In the genomic region with DNA sequence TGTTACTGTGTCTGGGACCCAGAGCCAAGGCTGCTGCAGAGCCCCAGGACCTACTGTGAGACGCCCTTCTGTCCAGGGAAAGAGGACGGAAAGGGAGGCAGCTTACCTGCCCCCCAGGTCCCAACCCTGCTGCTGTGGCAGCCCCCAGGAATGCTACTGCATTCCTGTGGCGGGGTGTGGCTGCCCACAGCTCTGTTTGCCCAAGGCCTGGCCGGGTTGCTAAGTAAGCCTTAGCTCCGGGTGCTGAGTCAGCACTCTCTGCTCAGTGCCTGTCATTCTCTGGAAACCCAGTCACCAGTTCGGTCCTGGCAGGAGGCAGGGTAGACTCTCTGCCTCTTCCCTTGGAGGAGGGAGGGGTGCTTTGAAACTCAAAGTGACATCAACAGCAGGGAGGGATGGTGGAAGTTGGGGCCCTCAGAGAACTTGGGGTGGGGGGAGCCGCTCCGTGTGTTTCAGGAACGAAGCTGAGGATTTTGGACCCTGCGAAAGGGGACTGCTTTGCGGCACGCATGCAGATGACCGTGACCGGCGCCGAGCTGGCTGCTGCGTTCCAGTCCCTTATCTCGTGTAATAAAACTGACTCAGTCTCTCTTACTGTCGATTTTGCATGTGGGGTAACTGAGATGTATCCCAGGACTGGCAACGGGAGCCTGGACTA, we compare ENCODE assay signal across 8 mouse cellular contexts. TPM values are rescaled to one million over a fixed set of nuclear protein-coding genes. Genes with fewer than 3 reads are reported as not detected.
DNase-seq lines count a peak whose midpoint lies in the region; ATAC-seq and TF ChIP-seq lines count a peak whose summit lies in the region.

No protein-coding gene starts in this region.

- no peak overlapping the region for H3K9ac ChIP-seq in MEL (ENCODE audit: control insufficient read depth, low read depth, low read length, poor library complexity, severe bottlenecking)
- no peak overlapping the region; the same call in 1 of the 2 replicates for H3K9ac ChIP-seq in hindbrain, embryonic 12.5 days
- no peak overlapping the region for H3K9ac ChIP-seq in liver, embryonic 16.5 days (ENCODE audit: low read depth, low read length)
- no peak overlapping the region for H3K9ac ChIP-seq in forebrain, postnatal 0 days

- no peak for ATAC-seq in hindbrain, embryonic 12.5 days (ENCODE audit: low FRiP score)
- ATAC-seq in liver, embryonic 16.5 days (ENCODE audit: low read depth), result no peak
- no peak for ATAC-seq in forebrain, postnatal 0 days

- 0 out of 4 replicates have a peak, but pooled peaks cover 0 to 4% of the 10 kb centered on the region in 2 experiments for H3K4me1 ChIP-seq in MEL (ENCODE audit: control insufficient read depth in 1 of 2, insufficient read depth in 2 of 2, low read length in 2 of 2)
- H3K4me1 ChIP-seq in hindbrain, embryonic 12.5 days, result peaks cover 47% of the 10 kb centered on the region
- H3K4me1 ChIP-seq in liver, embryonic 16.5 days (ENCODE audit: control insufficient read depth, low read depth, low read length), result peaks cover 13% of the 10 kb centered on the region
- no peaks in the 10 kb centered on the region for H3K4me1 ChIP-seq in forebrain, postnatal 0 days (ENCODE audit: insufficient read depth)

- no peak for TF ChIP-seq RAD21 in MEL (IDR thresholded peaks at IDR 0.05; ENCODE audit: low read depth, low read length)

- DNase-seq in adrenal gland, adult (ENCODE audit: inconsistent age in 2 of 2, low spot score in 1 of 2), result peak; percentile 73 to 88
- DNase-seq in adrenal gland, adult 8-10 months, result no peak
- DNase-seq in MEL (ENCODE audit: low read depth, low spot score), result peak; percentile 31
- no peak for DNase-seq in spleen, adult 18-20 months
- DNase-seq in layer of hippocampus, postnatal 14 days (ENCODE audit: low spot score in 2 of 2), result no peak
- DNase-seq in forebrain, postnatal 0 days, result no peak

- H3K9me3 ChIP-seq in MEL (replicated peaks; ENCODE audit: insufficient read depth, low read length), result no peaks in the 10 kb centered on the region
- no peaks in the 10 kb centered on the region for H3K9me3 ChIP-seq in hindbrain, embryonic 12.5 days (replicated peaks)
- H3K9me3 ChIP-seq in liver, embryonic 16.5 days (replicated peaks; ENCODE audit: control insufficient read depth, low read length), result no peaks in the 10 kb centered on the region
- no peaks in the 10 kb centered on the region for H3K9me3 ChIP-seq in forebrain, postnatal 0 days (ENCODE audit: low read length)

- peaks cover 0 to 1% of the 10 kb centered on the region in 2 experiments; a peak in 2 of 4 replicates for H3K27me3 ChIP-seq in MEL (ENCODE audit: control insufficient read depth in 1 of 2, insufficient read depth in 2 of 2, low read length in 2 of 2)
- H3K27me3 ChIP-seq in hindbrain, embryonic 12.5 days, result peaks cover 76% of the 10 kb centered on the region
- peaks cover 43% of the 10 kb centered on the region for H3K27me3 ChIP-seq in liver, embryonic 16.5 days (ENCODE audit: control insufficient read depth, insufficient read depth, low read depth, low read length)
- H3K27me3 ChIP-seq in forebrain, postnatal 0 days (ENCODE audit: insufficient read depth, low read length), result peaks cover 6% of the 10 kb centered on the region; the same call in 1 of the 2 replicates

- H3K36me3 ChIP-seq in MEL (ENCODE audit: control insufficient read depth in 1 of 2, insufficient read depth in 2 of 2, low read length in 2 of 2), result no peaks in the 10 kb centered on the region
- H3K36me3 ChIP-seq in hindbrain, embryonic 12.5 days, result no peaks in the 10 kb centered on the region
- H3K36me3 ChIP-seq in liver, embryonic 16.5 days (ENCODE audit: control insufficient read depth, insufficient read depth), result no peaks in the 10 kb centered on the region
- no peaks in the 10 kb centered on the region for H3K36me3 ChIP-seq in forebrain, postnatal 0 days (ENCODE audit: insufficient read depth)

- no peaks in the 10 kb centered on the region for H3K79me2 ChIP-seq in MEL (ENCODE audit: control insufficient read depth, insufficient read depth, low read length, poor library complexity)

- peak overlapping the region; percentile 2 to 59; a peak in 2 of 4 replicates for H3K4me3 ChIP-seq in MEL (ENCODE audit: control insufficient read depth in 1 of 2, insufficient read depth in 1 of 2, low read depth in 2 of 2, low read length in 2 of 2)
- no peak overlapping the region for H3K4me3 ChIP-seq in hindbrain, embryonic 12.5 days
- no peak overlapping the region for H3K4me3 ChIP-seq in liver, embryonic 16.5 days (ENCODE audit: low read depth, low read length)
- H3K4me3 ChIP-seq in forebrain, postnatal 0 days (ENCODE audit: low read depth, low read length), result no peak overlapping the region

- H3K4me2 ChIP-seq in hindbrain, embryonic 12.5 days (replicated peaks), result peak overlapping the region; percentile 19; the same call in 1 of the 2 replicates
- peak overlapping the region; percentile 3 for H3K4me2 ChIP-seq in liver, embryonic 16.5 days (ENCODE audit: low read depth, low read length)
- H3K4me2 ChIP-seq in forebrain, postnatal 0 days (ENCODE audit: low read depth), result no peak overlapping the region

- no peak overlapping the region for H3K27ac ChIP-seq in MEL (ENCODE audit: control insufficient read depth, low read depth, low read length)
- no peak overlapping the region for H3K27ac ChIP-seq in hindbrain, embryonic 12.5 days
- H3K27ac ChIP-seq in liver, embryonic 16.5 days (ENCODE audit: low read length), result no peak overlapping the region
- no peak overlapping the region for H3K27ac ChIP-seq in forebrain, postnatal 0 days (ENCODE audit: low read depth, low read length)

- WGBS in hindbrain, embryonic 12.5 days, result 13% methylated on average over 20 of the region's 20 CpGs
- WGBS in liver, embryonic 16.5 days (ENCODE audit: insufficient replicate concordance), result 10% methylated on average over 20 of the region's 20 CpGs
- 21% methylated on average over 20 of the region's 20 CpGs for WGBS in forebrain, postnatal 0 days

- TF ChIP-seq CTCF in MEL (IDR thresholded peaks at IDR 0.05 in 2 of 3, conservative IDR thresholded peaks at IDR 0.05 in 1 of 3; ENCODE audit: control insufficient read depth in 1 of 3, insufficient read depth in 1 of 3, low read depth in 2 of 3, low read length in 3 of 3, poor library complexity in 1 of 3, severe bottlenecking in 1 of 3), result no peak
- TF ChIP-seq CTCF in forebrain, postnatal 0 days (IDR thresholded peaks at IDR 0.05; ENCODE audit: low read depth), result no peak

- TF ChIP-seq EP300 in MEL (IDR thresholded peaks at IDR 0.05; ENCODE audit: low read depth in 1 of 2, low read length in 2 of 2), result no peak

- TF ChIP-seq POLR2A in MEL (IDR thresholded peaks at IDR 0.05; ENCODE audit: control insufficient read depth in 1 of 2, insufficient read depth in 1 of 2, low read depth in 1 of 2, low read length in 2 of 2, poor library complexity in 1 of 2), result no peak

TF ChIP-seq in MEL, 35 proteins besides CTCF, POLR2A, EP300 and RAD21:
- TF ChIP-seq NRF1 (IDR thresholded peaks at IDR 0.05; ENCODE audit: insufficient read depth, low read depth, low read length, poor library complexity, severe bottlenecking) (no peak), TBP (IDR thresholded peaks at IDR 0.05; ENCODE audit: low read depth, low read length) (no peak), MXI1 (IDR thresholded peaks at IDR 0.05; ENCODE audit: low read depth, low read length) (no peak), MAFK (IDR thresholded peaks at IDR 0.05; ENCODE audit: borderline replicate concordance, low read depth, low read length) (peak; percentile 92), KAT2A (conservative IDR thresholded peaks at IDR 0.05; ENCODE audit: low read depth, low read length) (no peak), NELFE (IDR thresholded peaks at IDR 0.05; ENCODE audit: low read depth, low read length) (no peak)

RNA-seq across cellular contexts. Expression of a gene that starts 14.1 kb away (rescaled TPM):
- total RNA-seq in adrenal gland, adult 8-10 months (2022), result 10 to 100 TPM; 11.4 to 21.1 (median 16.2) TPM
- total RNA-seq in MEL (2012; rRNA removed), result 2.3 and 2.5 TPM in 2 replicates
- polyA plus RNA-seq in MEL (2012; ENCODE audit: insufficient read depth in 1 of 2, insufficient read length in 2 of 2, low read depth in 1 of 2, low replicate concordance in 2 of 2, missing spikeins in 1 of 2), result 1 to 10 TPM in 1 of 2 experiments, not detected in 1; 5.9 TPM
- polyA plus RNA-seq in hindbrain, embryonic 12.5 days (2016; fragmentation: Nextera tagmentation; extraction: Ambion mirVana), result 2.7 and 3.2 TPM in 2 replicates
- polyA plus RNA-seq in liver, embryonic 16.5 days (2015; fragmentation: Nextera tagmentation; extraction: Ambion mirVana), result 0.53 and 0.93 TPM in 2 replicates
- total RNA-seq in layer of hippocampus, postnatal 14 days (2021), result 1 to 10 TPM; 1.8 to 2.0 TPM
- total RNA-seq in forebrain, postnatal 0 days (2014; rRNA removed), result 1.2 and 1.4 TPM in 2 replicates
- 0.33 and 0.39 TPM in 2 replicates for polyA plus RNA-seq in forebrain, postnatal 0 days (2015; fragmentation: Nextera tagmentation; extraction: Ambion mirVana)

RNA-seq across cellular contexts. Expression of a gene that starts 47.7 kb away (rescaled TPM):
- 100 to 1,000 TPM in 1 of 4 experiments, 10 to 100 TPM in 3; 43.5 to 113 (median 60.0) TPM for total RNA-seq in adrenal gland, adult 8-10 months (2022)
- total RNA-seq in MEL (2012; rRNA removed), result 0.03 TPM in 1 of 2 replicates, not detected in the other
- under 1 TPM in 1 of 2 experiments, not detected in 1; 0.78 TPM for polyA plus RNA-seq in MEL (2012; ENCODE audit: insufficient read depth in 1 of 2, insufficient read length in 2 of 2, low read depth in 1 of 2, low replicate concordance in 2 of 2, missing spikeins in 1 of 2)
- polyA plus RNA-seq in hindbrain, embryonic 12.5 days (2016; fragmentation: Nextera tagmentation; extraction: Ambion mirVana), result 6.1 and 10.9 TPM in 2 replicates
- polyA plus RNA-seq in liver, embryonic 16.5 days (2015; fragmentation: Nextera tagmentation; extraction: Ambion mirVana), result 1.1 and 1.3 TPM in 2 replicates
- 10 to 100 TPM in 1 of 2 experiments, 1 to 10 TPM in 1; 9.7 to 11.7 TPM for total RNA-seq in layer of hippocampus, postnatal 14 days (2021)
- 0.95 and 1.6 TPM in 2 replicates for total RNA-seq in forebrain, postnatal 0 days (2014; rRNA removed)
- 0.52 and 0.90 TPM in 2 replicates for polyA plus RNA-seq in forebrain, postnatal 0 days (2015; fragmentation: Nextera tagmentation; extraction: Ambion mirVana)

Comparison
In these comparisons a context has a peak if more than half of its experiments do, and no peak if none do; other contexts are left out.
1. DNase-seq: peak in adrenal gland, adult (2 of 2) and MEL (single experiment); none in adrenal gland, adult 8-10 months (single experiment), spleen, adult 18-20 months (0 of 2), layer of hippocampus, postnatal 14 days (0 of 2) and forebrain, postnatal 0 days (single experiment).
2. H3K4me3 ChIP-seq: peak in MEL (2 of 2); none in hindbrain, embryonic 12.5 days (single experiment), liver, embryonic 16.5 days (single experiment) and forebrain, postnatal 0 days (single experiment).